Mouse (Mus musculus): ENCODE results near the gene Patj.

- TF ChIP-seq CTCF (conservative IDR thresholded peaks at IDR 0.05; ENCODE audit: low read length), result no peak
- peak; percentile 21; the same call in 1 of the 2 replicates for TF ChIP-seq NANOG (IDR thresholded peaks at IDR 0.05; ENCODE audit: borderline replicate concordance, low read length)
- TF ChIP-seq POU5F1 (IDR thresholded peaks at IDR 0.05; ENCODE audit: borderline replicate concordance, low read length), result no peak
Measured at GRCm38 (mm10) chr4:98535446-98535845, 139.9 kb downstream of the Patj start.

Measured in E14TG2a.4 (cell line).